Mouse (Mus musculus): Measurements from ENCODE around the gene Maml1. TPM values are rescaled to one million over a fixed set of nuclear protein-coding genes. Genes with fewer than 3 reads are reported as not detected.
A peak's percentile ranks its signal among the peaks of the same experiment; 100 is the strongest.
"Not testable (repeated sequence)": the region's sequence is repeated elsewhere in the genome, so short reads cannot be mapped to it uniquely, and the experiment has no call there.

The Maml1 gene
- polyA plus RNA-seq, 1 experiment from 2014 or later = 3.9 TPM

- 1% methylated on average over 34 of the region's 34 CpGs for WGBS
- H3K27me3 ChIP-seq (replicated peaks; ENCODE audit: control insufficient read depth, insufficient read depth, low read length) = no peaks in the 10 kb centered on the region
- no peaks in the 10 kb centered on the region for H3K9me3 ChIP-seq (ENCODE audit: control insufficient read depth, low read length)
- peak overlapping the region; percentile 61 for H3K4me2 ChIP-seq (ENCODE audit: low read length)
- ATAC-seq = no peak; the same call in 1 of the 2 replicates
- H3K9ac ChIP-seq (replicated peaks; ENCODE audit: low read depth, low read length) = peak overlapping the region; percentile 95
- H3K36me3 ChIP-seq (ENCODE audit: control insufficient read depth, insufficient read depth) = no peaks in the 10 kb centered on the region
- peak overlapping the region; percentile 87 for H3K27ac ChIP-seq (ENCODE audit: low read length)
- peaks cover 29% of the 10 kb centered on the region for H3K4me1 ChIP-seq (replicated peaks; ENCODE audit: control insufficient read depth, insufficient read depth, low read length)
- peak overlapping the region; percentile 99 for H3K4me3 ChIP-seq (replicated peaks; ENCODE audit: low read length)
Measured at GRCm38 (mm10) chr11:50324751-50325471, 32.8 kb upstream of the Maml1 start.

GRCm38 (mm10) chr11:50323843-50324242, 31.7 kb upstream of the Maml1 start:
- peak overlapping the region; percentile 61 for H3K4me2 ChIP-seq (ENCODE audit: low read length)
- H3K9ac ChIP-seq (replicated peaks; ENCODE audit: low read depth, low read length) = no peak overlapping the region
- H3K27me3 ChIP-seq (replicated peaks; ENCODE audit: control insufficient read depth, insufficient read depth, low read length) = no peaks in the 10 kb centered on the region
- peak overlapping the region; percentile 99 for H3K4me3 ChIP-seq (replicated peaks; ENCODE audit: low read length)
- no peak for ATAC-seq
- H3K4me1 ChIP-seq (replicated peaks; ENCODE audit: control insufficient read depth, insufficient read depth, low read length) = peaks cover 29% of the 10 kb centered on the region
- H3K36me3 ChIP-seq (ENCODE audit: control insufficient read depth, insufficient read depth) = 0 out of 2 replicates have a peak, but pooled peaks cover 3% of the 10 kb centered on the region
- 29% methylated on average over 1 of the region's 1 CpGs for WGBS
- H3K9me3 ChIP-seq (ENCODE audit: control insufficient read depth, low read length) = no peaks in the 10 kb centered on the region
- no peak overlapping the region for H3K27ac ChIP-seq (ENCODE audit: low read length)

DNA sequence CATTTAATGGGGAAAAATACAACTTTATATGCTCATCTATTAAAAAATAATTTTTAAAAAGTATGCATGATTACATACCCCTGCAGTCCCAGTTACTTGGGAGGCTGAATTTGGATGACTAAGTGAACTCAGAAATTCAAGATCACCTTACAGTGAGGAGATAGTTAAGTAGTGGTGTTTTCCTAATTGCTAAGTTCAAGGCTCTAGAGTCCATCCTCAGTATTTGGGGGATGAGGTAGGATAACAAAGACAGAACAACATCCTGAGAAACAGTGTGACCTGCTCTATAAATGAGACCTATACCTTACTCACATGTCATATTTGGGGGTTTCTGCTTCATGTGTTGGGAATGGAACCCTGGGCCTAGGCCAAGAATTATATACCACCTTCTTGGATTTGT, 30.2 kb upstream of the Maml1 start:
- no peak for ATAC-seq
- no peak overlapping the region for H3K4me3 ChIP-seq (replicated peaks; ENCODE audit: low read length)
- H3K9ac ChIP-seq (replicated peaks; ENCODE audit: low read depth, low read length) = no peak overlapping the region
- no peak overlapping the region for H3K4me2 ChIP-seq (ENCODE audit: low read length)
- H3K9me3 ChIP-seq (ENCODE audit: control insufficient read depth, low read length) = no peaks in the 10 kb centered on the region
- H3K27ac ChIP-seq (ENCODE audit: low read length) = no peak overlapping the region
- peaks cover 29% of the 10 kb centered on the region for H3K4me1 ChIP-seq (replicated peaks; ENCODE audit: control insufficient read depth, insufficient read depth, low read length)
- 0 out of 2 replicates have a peak, but pooled peaks cover 3% of the 10 kb centered on the region for H3K36me3 ChIP-seq (ENCODE audit: control insufficient read depth, insufficient read depth)
- H3K27me3 ChIP-seq (replicated peaks; ENCODE audit: control insufficient read depth, insufficient read depth, low read length) = no peaks in the 10 kb centered on the region

GRCm38 (mm10) chr11:50321239-50321638, 29.1 kb upstream of the Maml1 start:
- Histone ChIP-seq H3K9me3 (ENCODE audit: control insufficient read depth, low read length) (no peaks in the 10 kb centered on the region), H3K36me3 (ENCODE audit: control insufficient read depth, insufficient read depth) (0 out of 2 replicates have a peak, but pooled peaks cover 3% of the 10 kb centered on the region), H3K27ac (ENCODE audit: low read length) (no peak overlapping the region), H3K27me3 (replicated peaks; ENCODE audit: control insufficient read depth, insufficient read depth, low read length) (no peaks in the 10 kb centered on the region), H3K4me2 (ENCODE audit: low read length) (no peak overlapping the region), H3K9ac (replicated peaks; ENCODE audit: low read depth, low read length) (no peak overlapping the region), H3K4me3 (replicated peaks; ENCODE audit: low read length) (no peak overlapping the region), H3K4me1 (replicated peaks; ENCODE audit: control insufficient read depth, insufficient read depth, low read length) (peaks cover 24% of the 10 kb centered on the region)
- ATAC-seq = no peak
- WGBS = 92% methylated on average over 6 of the region's 6 CpGs

- WGBS = 91% methylated on average over 4 of the region's 4 CpGs
- H3K27ac ChIP-seq (ENCODE audit: low read length); H3K4me2 ChIP-seq (ENCODE audit: low read length); H3K27me3 ChIP-seq (replicated peaks; ENCODE audit: control insufficient read depth, insufficient read depth, low read length); H3K9ac ChIP-seq (replicated peaks; ENCODE audit: low read depth, low read length); H3K4me3 ChIP-seq (replicated peaks; ENCODE audit: low read length); ATAC-seq; H3K36me3 ChIP-seq (ENCODE audit: control insufficient read depth, insufficient read depth); H3K9me3 ChIP-seq (ENCODE audit: control insufficient read depth, low read length): not testable (repeated sequence)
- peaks cover 18% of the 10 kb centered on the region for H3K4me1 ChIP-seq (replicated peaks; ENCODE audit: control insufficient read depth, insufficient read depth, low read length)
Measured at GRCm38 (mm10) chr11:50319343-50319742, 27.2 kb upstream of the Maml1 start.

- Histone ChIP-seq H3K9me3 (ENCODE audit: control insufficient read depth, low read length) (no peaks in the 10 kb centered on the region), H3K4me1 (replicated peaks; ENCODE audit: control insufficient read depth, insufficient read depth, low read length) (no peaks in the 10 kb centered on the region), H3K27me3 (replicated peaks; ENCODE audit: control insufficient read depth, insufficient read depth, low read length) (no peaks in the 10 kb centered on the region), H3K36me3 (ENCODE audit: control insufficient read depth, insufficient read depth) (peaks cover 11% of the 10 kb centered on the region), H3K27ac (ENCODE audit: low read length) (no peak overlapping the region), H3K4me3 (replicated peaks; ENCODE audit: low read length) (no peak overlapping the region), H3K9ac (replicated peaks; ENCODE audit: low read depth, low read length) (no peak overlapping the region), H3K4me2 (ENCODE audit: low read length) (no peak overlapping the region)
- WGBS = 82% methylated on average over 2 of the region's 2 CpGs
- no peak for ATAC-seq
Measured at GRCm38 (mm10) chr11:50312803-50313202, 20.7 kb upstream of the Maml1 start.

DNA sequence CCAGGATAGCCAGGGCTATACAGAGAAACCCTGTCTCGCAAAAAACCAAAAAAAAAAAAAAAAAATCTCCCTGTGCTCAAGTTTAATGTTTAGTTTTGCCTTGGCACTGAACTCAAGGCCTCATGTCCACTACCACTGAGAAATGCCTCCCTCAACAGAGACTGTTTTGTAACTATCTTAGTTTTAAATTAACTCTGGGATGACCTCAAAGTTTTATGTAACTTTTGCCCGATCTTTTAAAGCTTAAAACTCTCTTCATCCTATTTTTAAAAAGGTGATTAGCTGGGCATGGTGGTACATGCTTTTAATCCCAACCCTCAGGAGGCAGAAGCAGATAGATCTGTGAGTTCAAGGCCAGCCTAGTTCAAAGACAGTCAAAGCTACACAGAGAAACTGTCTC, 11.3 kb upstream of the Maml1 start:
- Histone ChIP-seq H3K9me3 (ENCODE audit: control insufficient read depth, low read length) (no peaks in the 10 kb centered on the region), H3K9ac (replicated peaks; ENCODE audit: low read depth, low read length) (no peak overlapping the region), H3K4me1 (replicated peaks; ENCODE audit: control insufficient read depth, insufficient read depth, low read length) (no peaks in the 10 kb centered on the region), H3K36me3 (ENCODE audit: control insufficient read depth, insufficient read depth) (peaks cover 51% of the 10 kb centered on the region), H3K4me3 (replicated peaks; ENCODE audit: low read length) (no peak overlapping the region), H3K4me2 (ENCODE audit: low read length) (no peak overlapping the region), H3K27ac (ENCODE audit: low read length) (no peak overlapping the region), H3K27me3 (replicated peaks; ENCODE audit: control insufficient read depth, insufficient read depth, low read length) (no peaks in the 10 kb centered on the region)
- ATAC-seq = no peak
- 97% methylated on average over 2 of the region's 2 CpGs for WGBS

GRCm38 (mm10) chr11:50291321-50292165, 568 bp downstream of the Maml1 start:
- peak overlapping the region; percentile 89 for H3K4me2 ChIP-seq (ENCODE audit: low read length)
- peaks cover 24% of the 10 kb centered on the region for H3K4me1 ChIP-seq (replicated peaks; ENCODE audit: control insufficient read depth, insufficient read depth, low read length)
- no peaks in the 10 kb centered on the region for H3K27me3 ChIP-seq (replicated peaks; ENCODE audit: control insufficient read depth, insufficient read depth, low read length)
- H3K9me3 ChIP-seq (ENCODE audit: control insufficient read depth, low read length) = no peaks in the 10 kb centered on the region
- peak overlapping the region; percentile 97 for H3K27ac ChIP-seq (ENCODE audit: low read length)
- WGBS = under 1% methylated on average over 84 of the region's 85 CpGs
- peak overlapping the region; percentile 96 for H3K9ac ChIP-seq (replicated peaks; ENCODE audit: low read depth, low read length)
- H3K36me3 ChIP-seq (ENCODE audit: control insufficient read depth, insufficient read depth) = peaks cover 10% of the 10 kb centered on the region
- ATAC-seq = peak; percentile 77
- H3K4me3 ChIP-seq (replicated peaks; ENCODE audit: low read length) = peak overlapping the region; percentile 95

DNA sequence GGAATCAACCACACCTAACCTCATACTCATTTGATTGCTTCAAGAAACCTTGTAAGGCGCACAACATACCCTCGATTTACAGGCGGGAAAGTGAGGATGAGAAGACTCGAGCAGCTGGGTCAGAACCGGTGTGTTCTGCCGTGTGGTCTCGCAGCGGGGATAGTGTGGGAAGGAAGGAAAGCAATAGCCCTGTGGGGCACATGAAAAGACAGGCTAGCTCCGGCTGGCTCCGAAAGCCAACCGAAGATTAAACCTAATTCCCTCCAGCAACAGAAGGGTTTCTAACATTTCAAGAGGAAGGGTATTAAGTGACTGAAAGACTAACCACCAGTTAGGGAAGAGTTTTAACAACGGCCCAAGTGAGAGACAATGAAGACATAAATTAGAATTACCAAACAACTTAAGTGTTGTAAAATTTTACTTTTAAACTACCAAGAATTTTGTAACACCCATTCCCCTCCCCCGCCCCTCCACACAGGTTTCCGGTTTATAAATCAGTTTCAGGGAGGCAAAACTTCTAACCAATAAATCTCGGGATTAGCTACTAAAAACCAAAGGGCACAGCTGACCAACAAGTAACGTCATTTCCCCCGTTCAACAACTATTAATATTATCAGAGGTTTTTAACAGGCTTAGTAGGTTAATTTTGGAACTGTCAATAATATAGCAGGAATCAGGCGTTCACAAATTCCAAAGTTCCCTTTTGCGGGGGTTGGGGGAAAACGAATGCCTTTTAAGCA, 1.5 kb downstream of the Maml1 start:
- peak overlapping the region; percentile 96 for H3K9ac ChIP-seq (replicated peaks; ENCODE audit: low read depth, low read length)
- peak overlapping the region; percentile 95 for H3K4me3 ChIP-seq (replicated peaks; ENCODE audit: low read length)
- no peak for ATAC-seq
- H3K9me3 ChIP-seq (ENCODE audit: control insufficient read depth, low read length) = no peaks in the 10 kb centered on the region
- peaks cover 5% of the 10 kb centered on the region for H3K36me3 ChIP-seq (ENCODE audit: control insufficient read depth, insufficient read depth)
- H3K27ac ChIP-seq (ENCODE audit: low read length) = peak overlapping the region; percentile 97; the same call in 1 of the 2 replicates
- peaks cover 24% of the 10 kb centered on the region for H3K4me1 ChIP-seq (replicated peaks; ENCODE audit: control insufficient read depth, insufficient read depth, low read length)
- 9% methylated on average over 20 of the region's 20 CpGs for WGBS
- no peaks in the 10 kb centered on the region for H3K27me3 ChIP-seq (replicated peaks; ENCODE audit: control insufficient read depth, insufficient read depth, low read length)
- peak overlapping the region; percentile 89 for H3K4me2 ChIP-seq (ENCODE audit: low read length)
